Mouse (Mus musculus) heart, adult 2 months (tissue): ENCODE data around the gene Tmem182.

Experiments used
- EP300 ChIP-seq: fragments of 200-500 bp; IDR thresholded peaks from 2 replicates; pipeline ENCODE4 v1.6.1; 2011; ENCODE audit warnings: low read depth, low read length, control low read depth; ENCODE audit not compliant: insufficient read depth
- POLR2A ChIP-seq: fragments of 200-500 bp; IDR thresholded peaks from 2 replicates; pipeline ENCODE4 v1.6.1; 2011; ENCODE audit warnings: mild to moderate bottlenecking, low read depth, low read length, control low read depth; ENCODE audit not compliant: insufficient read depth

- TF ChIP-seq POLR2A (no peak), EP300 (no peak)
These were observed 19.1 kb downstream of the Tmem182 start for GRCm38 (mm10) chr1:40824517-40824916.
